Mouse (Mus musculus) CD4-positive, CD25-positive, alpha-beta regulatory T cell, adult 2 months (primary cell): Measurements from ENCODE around the gene Nsun2.

Experiments used
- DNase-seq: peaks from one replicate; pipeline ENCODE4 v3.0.0-alpha.2; 2012; ENCODE audit warnings: low read depth, low spot score

Nsun2 gene

GRCm38 (mm10) chr13:69636375-69636774 lies 102.8 kb downstream of the Nsun2 start:
- no peak for DNase-seq

DNA sequence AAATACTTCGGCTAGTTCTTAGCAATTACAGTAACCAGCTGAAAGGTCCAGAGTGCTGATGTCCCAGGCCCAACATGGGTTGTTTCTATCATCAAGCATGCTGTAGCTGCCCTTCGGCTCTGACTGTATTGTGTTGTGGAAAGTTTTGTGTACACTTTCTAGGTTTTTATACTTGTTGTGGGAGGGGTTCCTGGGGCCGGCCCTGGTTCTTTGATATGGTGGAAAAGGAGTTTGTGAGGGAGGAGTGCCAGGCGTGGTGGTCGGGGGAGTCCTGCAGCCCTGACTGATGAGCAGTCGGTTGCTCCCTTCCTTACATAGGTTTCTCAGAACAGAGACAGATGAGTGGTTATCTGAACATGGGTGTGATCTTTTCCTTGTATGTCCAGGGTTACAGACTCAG lies 103.3 kb downstream of the Nsun2 start:
- DNase-seq = no peak

GRCm38 (mm10) chr13:69637657-69638056 lies 104.1 kb downstream of the Nsun2 start:
- no peak for DNase-seq

- no peak for DNase-seq
Measured at GRCm38 (mm10) chr13:69638108-69638626, 104.6 kb downstream of the Nsun2 start.

GRCm38 (mm10) chr13:69639251-69639650 lies 105.7 kb downstream of the Nsun2 start:
- DNase-seq = no peak

GRCm38 (mm10) chr13:69640126-69640525 lies 106.6 kb downstream of the Nsun2 start:
- DNase-seq = no peak

DNA sequence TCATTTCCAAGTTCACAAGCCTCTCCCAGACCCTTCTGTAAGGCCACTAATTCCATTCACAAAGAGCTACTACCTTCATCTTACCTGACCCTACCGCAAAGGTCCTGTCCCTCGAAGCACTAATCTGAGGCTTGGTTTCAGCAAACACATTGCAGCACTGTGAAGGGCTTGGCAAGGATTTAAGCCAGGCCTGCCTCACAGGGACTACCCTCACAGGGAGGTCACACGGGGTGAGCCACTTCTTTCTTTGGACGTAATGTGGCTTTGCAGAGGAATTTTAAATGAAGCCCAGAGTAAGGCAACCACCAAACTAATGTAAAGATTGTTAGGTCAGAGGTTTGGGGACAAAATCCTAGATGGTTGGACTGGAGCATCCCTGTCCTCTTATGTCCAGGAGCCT lies 107.0 kb downstream of the Nsun2 start:
- no peak for DNase-seq

DNA sequence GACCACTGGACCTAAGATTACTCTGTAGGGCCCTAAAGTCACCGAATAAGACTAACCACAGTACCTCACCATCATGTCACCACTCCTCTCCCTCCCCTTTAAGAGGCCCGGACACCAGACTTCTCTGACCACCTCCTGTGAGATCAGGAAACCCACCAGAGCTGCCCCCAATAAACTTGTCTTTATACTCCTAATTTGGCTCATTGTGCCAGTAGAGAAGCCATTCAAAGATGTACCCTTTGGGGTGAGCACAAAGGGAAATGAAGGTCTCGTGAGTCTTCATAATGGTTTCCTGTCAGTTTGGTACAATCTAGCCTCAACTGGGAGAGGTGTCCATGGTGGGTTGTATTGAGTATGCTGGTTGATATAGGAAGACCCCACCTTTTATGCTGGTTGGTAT lies 107.5 kb downstream of the Nsun2 start:
- DNase-seq = no peak

GRCm38 (mm10) chr13:69642656-69643216 lies 109.2 kb downstream of the Nsun2 start:
- DNase-seq = no peak

- no peak for DNase-seq
Measured at GRCm38 (mm10) chr13:69643937-69644336, 110.4 kb downstream of the Nsun2 start.

- no peak for DNase-seq
Measured at GRCm38 (mm10) chr13:69644427-69645166, 111.1 kb downstream of the Nsun2 start.

DNA sequence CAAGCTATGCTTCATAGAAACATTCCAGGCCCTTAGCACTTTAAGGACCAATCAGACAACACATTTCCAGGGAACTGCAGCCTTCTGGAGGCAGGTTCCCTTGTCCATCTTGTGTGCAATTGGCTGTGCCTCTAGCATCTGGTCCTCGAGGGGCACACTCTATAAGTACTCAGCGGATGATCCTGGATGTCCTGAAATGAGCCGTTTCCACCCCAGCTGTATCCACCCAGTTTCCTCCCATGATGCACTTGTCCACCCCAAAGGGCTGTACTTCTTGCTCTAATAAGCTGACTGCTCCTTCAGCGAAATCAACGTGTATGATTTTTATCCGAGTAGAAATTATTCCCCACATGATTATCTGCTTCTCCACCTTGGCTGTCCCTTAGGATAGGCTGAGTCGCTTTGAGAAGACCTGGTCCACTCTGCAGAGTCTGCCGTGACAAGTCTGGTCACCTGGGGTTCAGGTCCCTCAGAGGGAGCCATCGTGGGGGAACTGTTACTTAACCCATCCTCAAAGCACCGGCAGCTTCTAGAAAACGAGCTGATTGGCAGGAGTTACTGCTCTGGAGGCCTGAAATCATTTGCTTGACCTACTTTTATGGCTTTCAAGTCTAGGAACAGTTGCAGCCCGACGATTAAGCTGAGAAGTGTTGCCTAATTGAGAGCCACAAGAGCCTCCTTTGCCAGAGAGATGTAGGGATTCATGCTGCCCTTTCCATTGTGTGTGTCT lies 112.3 kb downstream of the Nsun2 start:
- no peak for DNase-seq

DNA sequence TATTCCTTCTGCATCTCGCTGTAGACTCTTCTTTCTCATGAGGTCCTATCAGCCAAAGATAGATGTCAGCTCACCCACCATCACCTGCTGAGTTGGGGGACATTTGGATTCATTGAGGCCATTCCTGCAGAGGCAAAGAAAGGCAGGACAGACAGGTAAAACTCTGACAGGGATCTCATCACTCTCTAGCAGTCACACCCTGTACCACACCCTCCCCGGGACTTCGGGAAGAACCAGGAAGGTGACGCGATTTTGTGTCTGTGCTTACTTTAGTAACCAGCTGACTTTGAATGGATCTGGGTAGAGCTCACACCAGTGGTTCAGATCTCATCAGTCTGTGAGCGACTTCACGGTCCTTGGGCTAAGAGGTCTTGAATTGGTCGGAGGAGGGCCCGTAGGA lies 112.9 kb downstream of the Nsun2 start:
- DNase-seq = no peak

DNA sequence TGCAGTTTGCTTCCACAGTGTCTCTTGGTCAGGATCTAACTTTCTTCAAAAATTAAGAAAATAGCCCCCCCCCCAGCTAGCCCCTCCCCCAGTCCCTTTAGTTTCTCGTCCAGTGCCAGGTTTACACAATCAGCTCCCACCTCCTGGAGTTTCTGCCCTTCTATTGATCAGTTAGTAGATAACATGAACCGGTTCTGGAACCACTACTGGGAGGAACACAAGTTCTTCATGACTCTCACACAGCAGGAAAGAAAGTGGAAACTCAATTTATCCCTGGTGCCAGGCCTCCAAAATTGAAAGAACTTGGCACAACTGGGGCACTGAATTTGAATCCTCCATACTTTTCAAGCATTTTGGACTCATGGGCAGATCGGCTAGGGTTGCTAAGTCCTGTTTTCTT lies 121.0 kb downstream of the Nsun2 start:
- DNase-seq = no peak

DNA sequence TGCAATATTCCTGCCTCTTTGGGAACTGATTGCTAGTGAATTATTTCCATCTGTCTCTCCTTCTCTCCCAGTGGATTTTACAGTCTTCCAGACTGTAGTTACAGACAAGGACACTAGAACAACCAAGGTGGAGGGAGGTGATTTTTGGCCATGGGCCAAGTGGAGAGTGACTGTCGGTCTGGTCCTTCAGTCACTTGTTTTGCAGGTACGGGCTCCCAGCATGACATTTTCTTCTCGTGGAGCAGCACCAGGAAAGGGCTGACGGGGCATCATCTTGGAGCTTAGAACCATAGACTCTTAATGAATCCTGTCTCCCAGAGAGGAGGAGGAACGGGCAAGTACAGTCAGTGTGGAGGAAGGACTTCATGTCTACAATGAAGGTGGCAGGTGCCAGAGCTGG lies 138.6 kb downstream of the Nsun2 start:
- no peak for DNase-seq

DNA sequence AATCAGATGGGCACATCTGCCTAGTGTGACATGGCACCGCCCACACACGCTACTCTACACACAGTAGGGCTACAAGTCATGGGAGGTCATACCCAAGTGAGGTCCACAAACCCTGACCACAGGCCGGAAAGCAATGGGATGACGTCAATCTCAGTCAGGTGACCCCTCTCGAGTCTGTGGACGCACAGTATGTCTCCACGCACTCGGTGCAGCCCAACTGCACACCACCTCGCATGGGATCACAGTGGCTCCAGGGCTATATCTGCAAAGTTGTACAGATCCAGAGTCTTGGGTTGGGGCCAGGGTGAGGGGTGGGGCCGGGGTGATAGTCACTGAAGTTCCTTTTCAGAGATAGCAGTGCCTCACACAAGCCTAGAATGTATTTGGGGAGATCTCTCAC lies 139.0 kb downstream of the Nsun2 start:
- DNase-seq = no peak

- no peak for DNase-seq
Measured at GRCm38 (mm10) chr13:69673197-69673920, 139.8 kb downstream of the Nsun2 start.

DNA sequence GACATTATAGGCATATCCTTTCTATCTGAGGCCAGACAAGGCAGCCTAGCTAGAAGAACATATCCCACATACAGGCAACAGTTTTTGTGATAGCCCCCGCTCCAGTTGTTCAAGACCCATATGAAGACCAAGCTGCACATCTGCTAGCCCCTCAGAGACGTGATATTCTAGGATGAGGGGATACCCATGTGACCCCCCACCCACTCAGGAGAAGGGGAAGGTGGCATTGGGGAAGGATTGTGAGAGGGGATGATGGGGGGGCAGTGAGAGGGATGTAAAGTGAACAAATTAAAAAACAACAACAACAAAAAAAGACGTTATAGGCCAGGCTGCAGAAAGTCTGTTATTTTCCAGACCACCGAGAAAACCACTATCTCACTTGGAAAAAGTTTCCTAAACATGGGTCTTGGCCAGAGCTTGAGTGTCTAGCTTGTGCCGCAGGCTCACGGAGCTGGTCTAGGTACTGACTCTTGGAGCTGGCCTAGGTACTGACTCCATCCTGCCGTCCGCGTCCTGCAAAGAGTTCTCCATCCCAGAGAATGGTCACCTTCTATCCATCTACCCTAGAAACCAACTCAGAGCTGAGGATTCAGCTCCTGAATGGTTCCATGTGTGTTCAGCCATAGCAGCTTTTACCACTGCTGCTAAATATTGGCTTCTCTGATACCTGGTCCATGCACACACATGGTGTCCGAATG lies 140.5 kb downstream of the Nsun2 start:
- DNase-seq = no peak
